Mouse (Mus musculus) mammary gland, adult 2 months (tissue): ENCODE results near the gene Ppp4r3b. TPM values are rescaled to one million over a fixed set of nuclear protein-coding genes. Genes with fewer than 3 reads are reported as not detected.

ENCODE experiments used
- polyA plus RNA-seq: library from polyadenylated mRNA; depleted of rRNA; stranded (reverse); fragments of >200 nt; gene quantifications from 2 replicates; pipeline ENCODE4 v1.2.3, GENCODE M21; 2012; ENCODE audit warnings: low replicate concordance; rRNA removed

Ppp4r3b gene
- polyA plus RNA-seq = 6.2 and 8.5 TPM in 2 replicates

GRCm38 (mm10) chr11:29172563-29173124 lies at the start of gene Ppp4r3b:
TSS of gene Ppp4r3b (plus strand) at chr11:29172890.

GRCm38 (mm10) chr11:29130385-29131355 lies 42.0 kb upstream of the Ppp4r3b start, which contains the start of gene Pnpt1:
TSS of gene Pnpt1 (plus strand) at chr11:29130744.

DNA sequence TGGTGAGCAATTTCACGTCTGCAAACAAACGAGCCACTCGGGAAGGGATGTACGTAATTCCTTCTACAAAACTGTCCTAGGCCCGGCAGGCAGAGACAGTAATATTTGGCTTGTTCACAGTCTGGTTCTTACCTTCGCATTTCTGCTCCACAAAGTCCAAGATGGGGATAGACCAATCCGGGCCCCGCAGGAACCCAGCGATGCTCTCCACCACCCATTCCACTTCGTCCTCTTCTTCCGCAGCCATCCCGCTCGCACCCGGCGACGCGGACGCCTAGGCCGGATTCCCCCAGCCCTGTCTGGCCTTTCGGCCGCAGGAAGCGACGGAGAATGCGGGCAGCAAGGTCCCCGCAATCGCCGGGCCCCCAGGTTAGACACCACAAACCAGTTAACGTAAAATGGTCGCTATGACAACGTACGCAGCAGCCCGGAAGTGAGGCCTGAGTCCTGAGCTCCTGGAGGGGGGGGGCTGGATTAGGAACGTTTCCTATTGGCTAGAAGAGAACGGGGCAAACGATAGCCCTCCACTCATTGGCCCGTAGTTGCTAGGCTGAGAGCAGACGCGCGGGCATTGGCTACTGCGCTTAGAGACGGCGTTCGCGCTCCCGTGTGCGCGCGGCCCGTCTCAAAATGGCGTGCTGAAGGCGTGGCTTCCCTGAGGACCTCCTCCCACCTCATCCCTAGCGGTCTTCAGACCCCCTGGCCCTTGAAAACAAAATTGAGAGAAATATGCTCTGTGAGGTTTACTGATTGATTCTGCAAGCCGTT lies 74.4 kb downstream of the Ppp4r3b start, which contains the start of gene Cfap36:
TSS of gene Cfap36 (minus strand) at position 527 of the 768 bp plus-strand sequence.

Other genes starting within 250 kb of the Ppp4r3b start
- 6.6 and 9.4 TPM in 2 replicates for gene Pnpt1, start 42.1 kb upstream of the Ppp4r3b start, polyA plus RNA-seq
- 3.2 and 3.5 TPM in 2 replicates for gene Cfap36, start 74.5 kb downstream of the Ppp4r3b start, polyA plus RNA-seq
- gene Ccdc88a, start 200.8 kb downstream of the Ppp4r3b start, polyA plus RNA-seq = 1.9 and 3.9 TPM in 2 replicates